ENCODE assay signal across 8 mouse cellular contexts in genomic region chr14:13354154-13354553, GRCm38 (mm10).
DNase-seq lines count a peak whose midpoint lies in the region; ATAC-seq and TF ChIP-seq lines count a peak whose summit lies in the region.

No protein-coding gene starts in this region.

- no peak overlapping the region for H3K4me2 ChIP-seq in limb, embryonic 14.5 days (replicated peaks; ENCODE audit: low read depth, low read length, severe bottlenecking)
- no peak overlapping the region for H3K4me2 ChIP-seq in heart, embryonic 11.5 days

- H3K4me1 ChIP-seq in thymus, adult 2 months (replicated peaks; ENCODE audit: control insufficient read depth, insufficient read depth, low read length), result no peaks in the 10 kb centered on the region
- 0 out of 2 replicates have a peak, but pooled peaks cover 2% of the 10 kb centered on the region for H3K4me1 ChIP-seq in limb, embryonic 14.5 days (ENCODE audit: control insufficient read depth, insufficient read depth, low read length)
- no peaks in the 10 kb centered on the region for H3K4me1 ChIP-seq in heart, embryonic 11.5 days (ENCODE audit: control insufficient read depth, insufficient read depth, low read length)

- no peak for TF ChIP-seq POLR2A in thymus, adult 2 months (IDR thresholded peaks at IDR 0.05; ENCODE audit: control insufficient read depth, extremely low read depth, insufficient read depth, low read length, poor library complexity)
- no peak for TF ChIP-seq POLR2A in limb, embryonic 14.5 days (IDR thresholded peaks at IDR 0.05; ENCODE audit: borderline replicate concordance, extremely low read depth, insufficient read depth, insufficient read length)

- no peak for ATAC-seq in limb, embryonic 14.5 days (ENCODE audit: low FRiP score, low read depth)
- ATAC-seq in heart, embryonic 11.5 days (replicated peaks; ENCODE audit: insufficient number of reproducible peaks, low FRiP score, low TSS enrichment), result no peak

- H3K36me3 ChIP-seq in thymus, adult 2 months (ENCODE audit: control insufficient read depth, insufficient read depth, low read length), result no peaks in the 10 kb centered on the region
- no peaks in the 10 kb centered on the region for H3K36me3 ChIP-seq in limb, embryonic 14.5 days (ENCODE audit: control insufficient read depth, insufficient read depth, low read length)
- H3K36me3 ChIP-seq in heart, embryonic 11.5 days (ENCODE audit: control insufficient read depth, insufficient read depth, low read length), result no peaks in the 10 kb centered on the region

- DNase-seq in gastrocnemius, adult 2 months, result no peak
- no peak for DNase-seq in gastrocnemius, adult 18-20 months (ENCODE audit: low spot score)
- DNase-seq in thymus, adult 2 months, result peak; percentile 1
- no peak for DNase-seq in thymus, postnatal 14 days
- DNase-seq in embryo, embryonic 10.5 days (ENCODE audit: low spot score), result peak; percentile 76
- peak; percentile 38 for DNase-seq in limb, embryonic 14.5 days (ENCODE audit: low spot score)
- DNase-seq in natural killer cell, adult 2 months (ENCODE audit: low spot score in 2 of 2), result no peak

- H3K27me3 ChIP-seq in thymus, adult 2 months (ENCODE audit: control insufficient read depth, insufficient read depth, low read length), result no peaks in the 10 kb centered on the region
- no peaks in the 10 kb centered on the region for H3K27me3 ChIP-seq in limb, embryonic 14.5 days (ENCODE audit: control insufficient read depth, insufficient read depth, low read length)
- no peaks in the 10 kb centered on the region for H3K27me3 ChIP-seq in heart, embryonic 11.5 days (ENCODE audit: control insufficient read depth, insufficient read depth, low read length)

- no peak overlapping the region for H3K27ac ChIP-seq in gastrocnemius, adult 2 months
- no peak overlapping the region for H3K27ac ChIP-seq in thymus, adult 2 months (ENCODE audit: control insufficient read depth, insufficient read depth, low read length)
- H3K27ac ChIP-seq in limb, embryonic 14.5 days (replicated peaks; ENCODE audit: low read depth, low read length), result no peak overlapping the region
- no peak overlapping the region for H3K27ac ChIP-seq in heart, embryonic 11.5 days (ENCODE audit: low read depth, low read length)

- intact Hi-C loops in gastrocnemius, adult 2 months (cut with DNase I), result loop anchor here (10.0 kb wide), 1 partner anchor 741 kb away; no protein-coding TSS in a partner anchor

- WGBS in thymus, adult 2 months, result 33% methylated on average over 5 of the region's 5 CpGs
- 29% methylated on average over 5 of the region's 5 CpGs for WGBS in limb, embryonic 14.5 days
- WGBS in heart, embryonic 11.5 days (ENCODE audit: insufficient replicate concordance), result 21% methylated on average over 5 of the region's 5 CpGs

- H3K9ac ChIP-seq in limb, embryonic 14.5 days (ENCODE audit: low read depth, low read length, severe bottlenecking), result no peak overlapping the region
- no peak overlapping the region for H3K9ac ChIP-seq in heart, embryonic 11.5 days (ENCODE audit: low read depth, low read length)

- peak; percentile 77 for TF ChIP-seq CTCF in gastrocnemius, adult 2 months (IDR thresholded peaks at IDR 0.05)
- TF ChIP-seq CTCF in thymus, adult 2 months (IDR thresholded peaks at IDR 0.05; ENCODE audit: borderline replicate concordance, control insufficient read depth, extremely low read depth, insufficient read depth, low read length, poor library complexity), result no peak

- no peak overlapping the region for H3K4me3 ChIP-seq in gastrocnemius, adult 2 months
- no peak overlapping the region for H3K4me3 ChIP-seq in thymus, adult 2 months (ENCODE audit: control insufficient read depth, insufficient read depth, low read length)
- H3K4me3 ChIP-seq in limb, embryonic 14.5 days (replicated peaks; ENCODE audit: low read length), result no peak overlapping the region
- H3K4me3 ChIP-seq in heart, embryonic 11.5 days (ENCODE audit: low read depth, low read length), result no peak overlapping the region

- H3K9me3 ChIP-seq in limb, embryonic 14.5 days (ENCODE audit: control insufficient read depth, low read length), result no peaks in the 10 kb centered on the region
- no peaks in the 10 kb centered on the region for H3K9me3 ChIP-seq in heart, embryonic 11.5 days (replicated peaks; ENCODE audit: control insufficient read depth, low read length)

Comparison
In these comparisons a context has a peak if more than half of its experiments do, and no peak if none do; other contexts are left out.
1. DNase-seq: peak in thymus, adult 2 months (single experiment), embryo, embryonic 10.5 days (single experiment) and limb, embryonic 14.5 days (single experiment); none in gastrocnemius, adult 2 months (single experiment), gastrocnemius, adult 18-20 months (single experiment), thymus, postnatal 14 days (single experiment) and natural killer cell, adult 2 months (0 of 2).